Mouse (Mus musculus) mouse embryonic stem cell (cell line): ENCODE data around the gene Znhit3.

Experiments
- in situ Hi-C, 2 experiments: fragments of 300-500 bp; cut with MboI; formaldehyde crosslinking; loops; 1 replicate in 1 of 2; 3 replicates in 1 of 2; pipeline ENCODE4 v1.14.3; 2019 to 2020; ENCODE audit warnings: low sequenced_read_pairs in 2 of 2, low pct_unique_long_range_greater_than_20kb in 1 of 2, mixed read lengths in 1 of 2; ENCODE audit not compliant: unreplicated experiment in 1 of 2

Znhit3 gene

GRCm38 (mm10) chr11:84916053-84916702 lies at the start of gene Znhit3:
TSS of gene Znhit3 (minus strand) at chr11:84916366.
- in situ Hi-C loops: loop anchor here in 1 of 2 experiments (5.0 kb wide), 1 partner anchor 66 kb away; no protein-coding TSS in a partner anchor

GRCm38 (mm10) chr11:84963556-84963955 lies 47.4 kb upstream of the Znhit3 start:
- in situ Hi-C loops: no loop called here

GRCm38 (mm10) chr11:84962536-84962935 lies 46.4 kb upstream of the Znhit3 start:
- in situ Hi-C loops: no loop called here

- in situ Hi-C loops: no loop called here
These were observed 45.4 kb upstream of the Znhit3 start for GRCm38 (mm10) chr11:84961571-84961970.

GRCm38 (mm10) chr11:84960780-84961179 lies 44.6 kb upstream of the Znhit3 start:
- in situ Hi-C loops: no loop called here

- in situ Hi-C loops: no loop called here
These were observed 44.1 kb upstream of the Znhit3 start for GRCm38 (mm10) chr11:84960291-84960690.

GRCm38 (mm10) chr11:84959701-84960181 lies 43.6 kb upstream of the Znhit3 start:
- in situ Hi-C loops: no loop called here

- in situ Hi-C loops: no loop called here
These were observed 43.0 kb upstream of the Znhit3 start for GRCm38 (mm10) chr11:84959181-84959580.

GRCm38 (mm10) chr11:84958271-84958630 lies 42.1 kb upstream of the Znhit3 start:
- in situ Hi-C loops: no loop called here

- in situ Hi-C loops: no loop called here
These were observed 41.6 kb upstream of the Znhit3 start, which contains the start of gene Car4 for GRCm38 (mm10) chr11:84957591-84958270. TSS of gene Car4 (plus strand) at chr11:84957786.

- in situ Hi-C loops: no loop called here
These were observed 41.0 kb upstream of the Znhit3 start for GRCm38 (mm10) chr11:84957171-84957570.

GRCm38 (mm10) chr11:84956400-84956799 lies 40.2 kb upstream of the Znhit3 start:
- in situ Hi-C loops: no loop called here

- in situ Hi-C loops: no loop called here
These were observed 36.4 kb upstream of the Znhit3 start for GRCm38 (mm10) chr11:84952611-84953010.

GRCm38 (mm10) chr11:84948526-84948925 lies 32.4 kb upstream of the Znhit3 start:
- in situ Hi-C loops: no loop called here

- in situ Hi-C loops: no loop called here
These were observed 31.9 kb upstream of the Znhit3 start for GRCm38 (mm10) chr11:84948114-84948513.

- in situ Hi-C loops: no loop called here
These were observed 31.0 kb upstream of the Znhit3 start for GRCm38 (mm10) chr11:84947206-84947605.

- in situ Hi-C loops: no loop called here
These were observed 29.7 kb upstream of the Znhit3 start for GRCm38 (mm10) chr11:84945841-84946240.

- in situ Hi-C loops: no loop called here
These were observed 28.7 kb upstream of the Znhit3 start for GRCm38 (mm10) chr11:84944639-84945435.

GRCm38 (mm10) chr11:84943948-84944347 lies 27.8 kb upstream of the Znhit3 start:
- in situ Hi-C loops: no loop called here
